Mouse (Mus musculus) lung, postnatal 0 days (tissue): ENCODE measurements at regions not wholly inside any gene's neighbourhood (a gene's known extent, or its start where the extent isn't known, plus 50 kb on each side); places are given as distances from the start of the nearest gene placed in this dataset.
"Not testable (repeated sequence)": the region's sequence is repeated elsewhere in the genome, so short reads cannot be mapped to it uniquely, and the experiment has no call there.

Experiments used
- ATAC-seq: fragments of 200-750 bp; cut with Nextera tagmentation; 2 replicates; pipeline ENCODE4 v1.8.0; 2017; ENCODE audit warnings: moderate library complexity
- DNase-seq: peaks from one replicate; pipeline ENCODE4 v3.0.0-alpha.2; 2016; ENCODE audit warnings: low spot score
- H3K27ac ChIP-seq: fragments of 300-500 bp; sonication (generic); 2 replicates; pipeline ENCODE4 v1.5.1; 2014; ENCODE audit warnings: antibody characterized with exemption, mild to moderate bottlenecking, low read length, mixed read lengths
- H3K27me3 ChIP-seq: fragments of 300-500 bp; sonication (generic); replicated peaks from 2 replicates; pipeline ENCODE4 v1.6.1; 2014; ENCODE audit warnings: low read length, mixed read lengths; ENCODE audit not compliant: insufficient read depth
- H3K36me3 ChIP-seq: fragments of 300-500 bp; sonication (generic); 2 replicates; pipeline ENCODE4 v1.6.1; 2014; ENCODE audit warnings: low read length, mixed read lengths; ENCODE audit not compliant: insufficient read depth
- H3K4me1 ChIP-seq: fragments of 300-500 bp; sonication (generic); 2 replicates; pipeline ENCODE4 v1.6.1; 2014; ENCODE audit warnings: antibody characterized with exemption, low read depth, low read length, mixed read lengths; ENCODE audit not compliant: insufficient read depth
- H3K4me2 ChIP-seq: fragments of 300-500 bp; sonication (generic); replicated peaks from 2 replicates; pipeline ENCODE4 v1.6.1; 2014; ENCODE audit warnings: low read depth, mild to moderate bottlenecking, low read length, moderate library complexity, mixed read lengths
- H3K4me3 ChIP-seq: fragments of 300-500 bp; sonication (generic); 2 replicates; pipeline ENCODE4 v1.5.1; 2014; ENCODE audit warnings: low read depth, low read length
- H3K9ac ChIP-seq: fragments of 300-500 bp; sonication (generic); replicated peaks from 2 replicates; pipeline ENCODE4 v1.6.1; 2014; ENCODE audit warnings: low read depth, mild to moderate bottlenecking
- H3K9me3 ChIP-seq: fragments of 300-500 bp; sonication (generic); 2 replicates; pipeline ENCODE4 v1.6.1; 2016; ENCODE audit warnings: low read length, mixed read lengths
- CTCF ChIP-seq: IDR thresholded peaks from 2 replicates; pipeline ENCODE4 v1.5.1; 2016; ENCODE audit warnings: antibody characterized with exemption, mild to moderate bottlenecking
- EP300 ChIP-seq: IDR thresholded peaks from 2 replicates; pipeline ENCODE4 v1.6.1; 2016; ENCODE audit warnings: antibody characterized with exemption, mild to moderate bottlenecking, control low read depth
- WGBS: fragments of 180-500 bp; shearing (Covaris S2); extraction: QIAGEN DNeasy Blood & Tissue Kit; methylation state at CpG from one replicate; pipeline ENCODE4 v1.1.7; 2014; 5-methylcytosine and 5-hydroxymethylcytosine counted together

DNA sequence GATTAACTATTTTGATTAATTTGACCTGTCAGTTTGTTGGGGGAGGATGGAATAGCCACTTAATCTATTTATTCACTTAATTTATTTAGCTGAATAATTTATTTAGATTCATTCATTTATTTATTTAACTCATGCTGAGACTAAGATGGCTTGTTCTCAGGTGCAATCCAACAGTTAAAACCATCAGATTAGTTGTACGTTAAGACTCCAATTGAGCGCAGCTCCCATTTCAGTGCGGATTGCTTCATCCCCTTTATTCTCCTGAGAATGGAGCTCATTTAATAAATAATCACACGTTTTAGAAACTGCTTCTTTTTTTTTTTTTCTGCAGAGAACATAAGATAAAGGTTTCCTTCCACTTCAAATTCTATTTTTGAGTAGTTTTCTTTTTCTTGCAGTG lies 113.2 kb downstream of the Akr1d1 start:
- Histone ChIP-seq H3K4me3 (no peak overlapping the region), H3K4me1 (no peaks in the 10 kb centered on the region), H3K36me3 (no peaks in the 10 kb centered on the region), H3K27ac (no peak overlapping the region), H3K9ac (no peak overlapping the region), H3K27me3 (no peaks in the 10 kb centered on the region), H3K4me2 (no peak overlapping the region), H3K9me3 (no peaks in the 10 kb centered on the region)
- ATAC-seq (no peak), DNase-seq (no peak)
- WGBS, result 56% methylated on average over 4 of the region's 4 CpGs
- TF ChIP-seq CTCF (no peak), EP300 (no peak)

DNA sequence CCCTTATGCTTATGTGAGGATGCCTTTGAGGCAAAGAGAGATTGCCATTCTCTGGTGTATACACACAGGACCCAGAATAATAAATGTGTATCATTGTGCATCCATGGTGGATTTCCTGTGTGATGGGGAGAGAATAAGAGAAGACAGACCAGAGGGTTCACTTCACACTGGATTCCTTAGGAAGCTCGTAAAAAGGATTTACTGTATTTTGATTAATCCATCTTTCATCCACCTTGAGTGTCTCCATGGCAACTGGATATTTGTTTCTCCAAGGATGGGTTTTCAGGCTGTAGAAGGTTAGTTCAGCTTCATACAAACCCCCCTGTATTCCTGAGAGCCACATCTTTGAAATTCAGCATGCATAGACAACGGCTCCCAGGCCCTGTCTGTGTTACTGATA lies 113.7 kb downstream of the Akr1d1 start:
- TF ChIP-seq EP300, result no peak
- no peaks in the 10 kb centered on the region for H3K9me3 ChIP-seq
- no peaks in the 10 kb centered on the region for H3K4me1 ChIP-seq
- no peak overlapping the region for H3K9ac ChIP-seq
- 67% methylated on average over 2 of the region's 2 CpGs for WGBS
- H3K36me3 ChIP-seq, result no peaks in the 10 kb centered on the region
- ATAC-seq (no peak), DNase-seq (no peak)
- no peaks in the 10 kb centered on the region for H3K27me3 ChIP-seq
- H3K27ac ChIP-seq, result no peak overlapping the region
- no peak overlapping the region for H3K4me3 ChIP-seq
- no peak overlapping the region for H3K4me2 ChIP-seq

DNA sequence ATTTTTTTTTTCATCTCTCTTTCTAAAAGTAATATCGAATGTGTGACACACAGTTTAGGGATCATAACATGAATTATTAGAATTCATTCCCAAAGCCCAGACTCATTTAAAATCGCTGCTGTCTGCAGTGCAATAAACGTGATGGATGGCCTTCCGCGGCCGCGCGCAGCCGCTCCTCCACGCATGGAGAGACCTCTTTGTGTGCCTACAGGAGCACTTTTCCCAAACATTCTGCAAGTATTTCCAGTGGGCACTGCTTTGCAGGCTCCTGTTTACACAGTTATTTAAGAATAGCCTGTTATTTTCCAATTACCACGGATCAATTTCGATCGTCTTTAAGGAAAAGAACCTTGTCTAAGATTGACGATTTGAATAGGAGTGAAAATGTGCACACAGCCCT lies 115.6 kb downstream of the Akr1d1 start:
- Histone ChIP-seq H3K4me1 (no peaks in the 10 kb centered on the region), H3K9me3 (no peaks in the 10 kb centered on the region), H3K9ac (no peak overlapping the region), H3K36me3 (no peaks in the 10 kb centered on the region), H3K27me3 (no peaks in the 10 kb centered on the region), H3K27ac (no peak overlapping the region), H3K4me2 (no peak overlapping the region), H3K4me3 (no peak overlapping the region)
- DNase-seq, result no peak
- TF ChIP-seq CTCF (no peak), EP300 (no peak)
- no peak for ATAC-seq
- 43% methylated on average over 14 of the region's 14 CpGs for WGBS

DNA sequence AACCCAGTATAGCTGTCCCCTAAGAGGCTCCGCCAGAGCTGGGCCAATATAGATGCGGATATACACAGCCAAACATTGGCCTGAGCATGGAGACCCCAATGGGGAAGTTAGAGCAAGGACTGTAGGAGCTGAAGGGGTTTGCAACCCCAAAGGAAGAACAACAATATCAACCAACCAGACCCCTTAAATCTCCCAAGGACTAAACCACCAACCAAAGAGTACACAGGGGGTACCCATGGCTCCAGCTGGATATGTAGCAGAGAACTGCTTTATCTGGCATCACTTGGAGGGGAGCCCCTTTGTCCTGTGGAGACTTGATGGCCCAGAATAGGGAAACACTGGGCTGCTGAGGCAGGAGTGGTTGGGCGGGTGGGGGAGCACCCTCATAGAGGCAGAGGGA lies 127.3 kb downstream of the Akr1d1 start:
- WGBS, result 94% methylated on average over 3 of the region's 3 CpGs
- not testable (repeated sequence) for H3K4me3 ChIP-seq, H3K27me3 ChIP-seq, H3K4me2 ChIP-seq, H3K27ac ChIP-seq, ATAC-seq, H3K9ac ChIP-seq, H3K36me3 ChIP-seq, H3K4me1 ChIP-seq, DNase-seq, H3K9me3 ChIP-seq

DNA sequence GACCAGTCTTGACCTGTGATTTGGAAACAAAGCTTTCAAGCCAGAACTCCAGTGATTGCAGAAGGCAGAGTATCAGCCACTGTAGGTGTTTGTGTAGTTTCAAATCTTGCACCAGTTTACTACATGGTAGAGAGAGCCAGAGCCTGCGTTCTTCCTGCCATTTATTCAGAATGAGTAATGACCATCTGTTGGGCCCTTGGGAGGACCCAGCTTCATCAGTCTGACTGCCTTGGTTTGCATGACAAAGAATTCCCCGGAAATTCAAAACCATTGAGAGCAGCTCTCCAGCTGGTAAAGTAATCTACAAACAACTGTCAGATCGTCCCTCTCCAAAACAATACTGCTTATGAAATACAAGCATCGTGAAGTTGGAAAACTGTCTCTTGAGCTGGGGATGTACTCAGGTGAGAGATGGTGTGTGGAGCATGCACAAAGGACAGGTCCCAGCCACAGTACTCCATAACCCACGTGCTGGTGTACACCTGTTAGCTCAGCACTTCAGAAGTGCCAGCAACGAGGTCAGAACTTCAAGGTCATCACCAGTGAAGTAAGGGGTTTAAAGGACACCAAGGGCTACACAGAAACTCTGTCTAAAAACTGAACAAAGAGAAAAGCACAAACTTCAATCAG lies 128.2 kb downstream of the Akr1d1 start:
- ATAC-seq (no peak), DNase-seq (no peak)
- H3K4me2 ChIP-seq, result no peak overlapping the region
- no peak overlapping the region for H3K4me3 ChIP-seq
- H3K27me3 ChIP-seq, result no peaks in the 10 kb centered on the region
- 33% methylated on average over 6 of the region's 6 CpGs for WGBS
- H3K4me1 ChIP-seq, result no peaks in the 10 kb centered on the region
- no peaks in the 10 kb centered on the region for H3K36me3 ChIP-seq
- H3K9me3 ChIP-seq, result no peaks in the 10 kb centered on the region
- H3K27ac ChIP-seq, result no peak overlapping the region
- TF ChIP-seq EP300, result no peak
- TF ChIP-seq CTCF, result no peak
- H3K9ac ChIP-seq, result no peak overlapping the region

DNA sequence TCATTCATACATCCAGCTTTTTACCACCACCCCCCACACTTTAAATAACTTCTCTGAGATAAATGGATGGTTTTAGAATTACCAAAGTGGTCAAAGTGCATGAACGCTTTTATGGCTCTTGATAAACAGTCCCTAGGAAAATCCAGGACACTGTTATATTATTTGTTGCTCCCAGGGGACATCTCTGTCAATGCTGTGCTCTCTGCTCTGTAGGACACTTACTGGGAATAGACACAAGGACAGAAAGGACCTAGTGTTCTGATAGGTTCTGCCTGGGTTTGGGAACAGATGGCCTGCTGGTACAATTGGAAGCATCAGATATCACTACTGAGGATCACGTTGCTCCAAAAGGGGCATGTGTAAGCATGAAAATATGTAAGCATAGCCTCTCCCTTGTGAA lies 132.8 kb downstream of the Akr1d1 start:
- no peak for ATAC-seq
- 53% methylated on average over 2 of the region's 2 CpGs for WGBS
- Histone ChIP-seq H3K4me2 (no peak overlapping the region), H3K4me1 (no peaks in the 10 kb centered on the region), H3K27me3 (no peaks in the 10 kb centered on the region), H3K9ac (no peak overlapping the region), H3K27ac (no peak overlapping the region), H3K4me3 (no peak overlapping the region), H3K9me3 (no peaks in the 10 kb centered on the region), H3K36me3 (no peaks in the 10 kb centered on the region)
- TF ChIP-seq EP300 (no peak), CTCF (no peak)
- no peak for DNase-seq

DNA sequence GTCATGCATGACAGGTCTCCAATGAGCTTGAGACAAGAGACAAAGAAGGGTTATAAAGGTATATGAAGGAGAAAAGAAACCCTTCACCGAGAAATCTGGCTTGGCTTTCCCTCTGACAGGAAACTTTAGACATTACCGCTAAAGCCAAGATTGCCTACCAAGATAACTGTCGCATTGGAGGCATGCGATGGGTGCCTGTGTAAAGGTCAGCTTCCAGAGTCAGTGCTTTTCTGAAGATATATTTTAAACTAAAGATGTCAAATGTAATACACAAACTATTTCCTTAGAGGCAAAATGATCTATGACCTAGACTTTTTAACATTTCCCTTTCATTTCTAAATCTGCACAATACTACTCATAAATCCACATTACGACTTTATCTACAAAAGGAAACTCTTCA lies 135.6 kb downstream of the Akr1d1 start:
- Histone ChIP-seq H3K27me3 (no peaks in the 10 kb centered on the region), H3K27ac (no peak overlapping the region), H3K4me3 (no peak overlapping the region), H3K36me3 (no peaks in the 10 kb centered on the region), H3K4me1 (no peaks in the 10 kb centered on the region), H3K9me3 (no peaks in the 10 kb centered on the region), H3K9ac (no peak overlapping the region), H3K4me2 (no peak overlapping the region)
- no peak for DNase-seq
- no peak for TF ChIP-seq CTCF
- no peak for TF ChIP-seq EP300
- no peak for ATAC-seq
- 55% methylated on average over 5 of the region's 5 CpGs for WGBS
